Mouse (Mus musculus) myocyte (in vitro differentiated cells): Measurements from ENCODE around the gene Vmn1r149.
"Not testable (repeated sequence)": the region's sequence is repeated elsewhere in the genome, so short reads cannot be mapped to it uniquely, and the experiment has no call there.

Experiments used
- CEBPB ChIP-seq: IDR thresholded peaks from 2 replicates; pipeline ENCODE4 v1.6.1; 2011; ENCODE audit warnings: mild to moderate bottlenecking, moderate library complexity; ENCODE audit not compliant: poor library complexity, insufficient read depth, severe bottlenecking
- E2F4 ChIP-seq: IDR thresholded peaks from one replicate; pipeline ENCODE4 v1.6.1; 2011; ENCODE audit warnings: mild to moderate bottlenecking, control low read depth, moderate library complexity; ENCODE audit not compliant: insufficient read depth
- MAX ChIP-seq: IDR thresholded peaks from one replicate; pipeline ENCODE4 v1.6.1; 2011; ENCODE audit warnings: low read depth, mild to moderate bottlenecking, control low read depth
- MYOD1 ChIP-seq, 3 experiments: IDR thresholded peaks; one replicate each; pipeline ENCODE4 v1.6.1; 2011; ENCODE audit warnings: control low read depth in 2 of 3, low read depth in 2 of 3, mild to moderate bottlenecking in 2 of 3, moderate library complexity in 1 of 3; ENCODE audit not compliant: insufficient read length in 2 of 3, control insufficient read depth in 1 of 3
- MYOG ChIP-seq, 3 experiments: IDR thresholded peaks; one replicate each; pipeline ENCODE4 v1.6.1; 2011; ENCODE audit warnings: control low read depth in 2 of 3, low read depth in 2 of 3, mild to moderate bottlenecking in 2 of 3; ENCODE audit not compliant: insufficient read length in 2 of 3, control insufficient read depth in 1 of 3, insufficient read depth in 1 of 3
- POLR2A ChIP-seq: IDR thresholded peaks from one replicate; pipeline ENCODE4 v1.6.1; 2011; ENCODE audit warnings: low read depth, mild to moderate bottlenecking, control low read depth, moderate library complexity; ENCODE audit not compliant: insufficient read length
- POLR2AphosphoS2 ChIP-seq: IDR thresholded peaks from one replicate; pipeline ENCODE4 v1.6.1; 2011; ENCODE audit warnings: low read depth, control low read depth; ENCODE audit not compliant: insufficient read length
- REST ChIP-seq: IDR thresholded peaks from one replicate; pipeline ENCODE4 v1.6.1; 2011; ENCODE audit warnings: mild to moderate bottlenecking, control low read depth, moderate library complexity; ENCODE audit not compliant: insufficient read depth, insufficient read length
- SRF ChIP-seq: IDR thresholded peaks from one replicate; pipeline ENCODE4 v1.6.1; 2011; ENCODE audit warnings: low read depth; ENCODE audit not compliant: control insufficient read depth, insufficient read length
- TCF12 ChIP-seq: IDR thresholded peaks from one replicate; pipeline ENCODE4 v1.6.1; 2011; ENCODE audit warnings: mild to moderate bottlenecking, control low read depth; ENCODE audit not compliant: poor library complexity, insufficient read depth, severe bottlenecking
- TCF3 ChIP-seq: IDR thresholded peaks from one replicate; pipeline ENCODE4 v1.6.1; 2011; ENCODE audit warnings: low read depth, control low read depth; ENCODE audit not compliant: insufficient read length
- USF1 ChIP-seq: IDR thresholded peaks from one replicate; pipeline ENCODE4 v1.6.1; 2011; ENCODE audit warnings: low read depth, mild to moderate bottlenecking, control low read depth, moderate library complexity

DNA sequence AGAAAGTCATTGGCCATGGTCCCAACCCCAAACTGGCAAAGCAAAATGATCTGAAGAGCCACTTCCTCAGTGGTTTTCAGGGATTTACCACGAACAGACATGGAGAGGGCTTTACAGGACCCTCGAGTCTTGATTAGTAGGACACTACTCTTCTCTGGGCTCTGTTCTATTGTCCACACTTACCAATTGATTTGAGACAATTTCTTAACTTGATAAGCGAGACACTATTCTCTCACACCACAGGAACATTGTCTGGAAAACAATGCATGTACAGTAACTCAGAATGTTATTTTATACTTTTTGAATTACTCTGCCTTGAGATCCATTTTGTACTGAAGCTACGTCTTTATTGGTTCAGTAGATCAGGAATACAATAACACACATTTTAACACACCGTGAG lies 25.9 kb upstream of the Vmn1r149 start, which contains the start of gene Gm10665:
- not testable (repeated sequence) for TF ChIP-seq CEBPB; TCF12; POLR2A; MYOD1 (IDR thresholded peaks at IDR 0.05; ENCODE audit: control insufficient read depth in 1 of 3, insufficient read length in 2 of 3, low read depth in 2 of 3); TCF3; USF1; SRF; POLR2AphosphoS2; MAX; E2F4; MYOG (IDR thresholded peaks at IDR 0.05; ENCODE audit: control insufficient read depth in 1 of 3, insufficient read depth in 1 of 3, insufficient read length in 2 of 3, low read depth in 2 of 3); REST
